Mouse (Mus musculus) lung, adult 18-20 months (tissue): Measurements from ENCODE around the gene Stk31.
A peak's percentile ranks its signal among the peaks of the same experiment; 100 is the strongest.
"Not testable (repeated sequence)": the region's sequence is repeated elsewhere in the genome, so short reads cannot be mapped to it uniquely, and the experiment has no call there.

Source experiments
- DNase-seq, 2 experiments: peaks; one replicate each; pipeline ENCODE4 v3.0.0; 2022; ENCODE audit warnings: mixed read lengths in 2 of 2

The Stk31 gene

GRCm38 (mm10) chr6:49395316-49395715 lies at the start of gene Stk31:
Gene Stk31 (plus strand): TSS chr6:49395604.
- peak; percentile 7 to 15 for DNase-seq

- peak; percentile 90 to 93 for DNase-seq
These were observed 45.6 kb upstream of the Stk31 start for GRCm38 (mm10) chr6:49349826-49350225.

GRCm38 (mm10) chr6:49354613-49355012 lies 40.8 kb upstream of the Stk31 start:
- DNase-seq = no peak

GRCm38 (mm10) chr6:49355171-49355570 lies 40.2 kb upstream of the Stk31 start:
- no peak for DNase-seq

GRCm38 (mm10) chr6:49360420-49360819 lies 35.0 kb upstream of the Stk31 start:
- no peak for DNase-seq

GRCm38 (mm10) chr6:49367159-49368054 lies 28.0 kb upstream of the Stk31 start, which contains the start of gene Fam221a:
Gene Fam221a (plus strand): TSS chr6:49367739.
- DNase-seq = peak; percentile 97 to 98

- DNase-seq = no peak
These were observed 27.2 kb upstream of the Stk31 start for GRCm38 (mm10) chr6:49368212-49368611.

- no peak for DNase-seq
These were observed 22.7 kb upstream of the Stk31 start for GRCm38 (mm10) chr6:49372705-49373104.

GRCm38 (mm10) chr6:49373943-49374342 lies 21.5 kb upstream of the Stk31 start:
- peak in 1 of 2 experiments; percentile 38 for DNase-seq

- peak; percentile 41 to 62 for DNase-seq
These were observed 17.1 kb upstream of the Stk31 start for GRCm38 (mm10) chr6:49378328-49378727.

- DNase-seq = no peak
These were observed 1.1 kb upstream of the Stk31 start for GRCm38 (mm10) chr6:49394276-49394675.

- no peak for DNase-seq
These were observed 2.1 kb downstream of the Stk31 start for GRCm38 (mm10) chr6:49397466-49397865.

- no peak for DNase-seq
These were observed 3.0 kb downstream of the Stk31 start for GRCm38 (mm10) chr6:49398365-49398764.

GRCm38 (mm10) chr6:49410830-49411229 lies 15.4 kb downstream of the Stk31 start:
- no peak for DNase-seq

GRCm38 (mm10) chr6:49412967-49413366 lies 17.6 kb downstream of the Stk31 start:
- DNase-seq = not testable (repeated sequence)

- no peak for DNase-seq
These were observed 20.6 kb downstream of the Stk31 start for GRCm38 (mm10) chr6:49415971-49416370.

- DNase-seq = no peak
These were observed 41.9 kb downstream of the Stk31 start for GRCm38 (mm10) chr6:49437306-49437705.

GRCm38 (mm10) chr6:49458112-49458511 lies 62.7 kb downstream of the Stk31 start:
- DNase-seq = no peak

GRCm38 (mm10) chr6:49483205-49483604 lies 87.8 kb downstream of the Stk31 start:
- no peak for DNase-seq

GRCm38 (mm10) chr6:49491526-49491925 lies 96.1 kb downstream of the Stk31 start:
- no peak for DNase-seq

GRCm38 (mm10) chr6:49519053-49519452 lies 123.6 kb downstream of the Stk31 start:
- peak; percentile 17 to 22 for DNase-seq
